Mouse (Mus musculus) fat pad, adult 2 months (tissue): Measurements from ENCODE around the gene Acvr1.
A peak's percentile ranks its signal among the peaks of the same experiment; 100 is the strongest.

Source experiments
- DNase-seq: peaks from one replicate; pipeline ENCODE4 v3.0.0-alpha.2; 2011; ENCODE audit warnings: low read depth, low spot score; ENCODE audit errors: extremely low read depth

The Acvr1 gene

DNA sequence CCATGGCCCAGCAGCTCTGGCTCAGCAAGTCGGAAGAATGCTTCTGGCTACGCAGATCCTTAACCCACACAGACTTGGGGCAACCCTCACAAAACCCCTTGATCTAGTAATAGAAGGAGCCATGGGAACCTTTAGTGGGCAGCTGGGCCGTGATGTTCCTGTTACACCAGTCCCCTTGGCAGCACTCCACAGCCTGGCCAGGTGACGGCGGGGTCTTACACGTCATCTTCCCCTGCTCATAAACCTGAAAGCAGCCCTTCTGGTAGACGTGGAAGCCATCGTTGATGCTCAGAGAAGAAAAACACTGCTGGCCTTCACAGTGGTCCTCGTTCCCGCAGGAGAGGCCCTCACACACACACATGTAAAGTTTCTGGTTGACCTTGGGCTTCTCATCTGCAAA, 87.4 kb downstream of the Acvr1 start:
- DNase-seq: no peak

DNA sequence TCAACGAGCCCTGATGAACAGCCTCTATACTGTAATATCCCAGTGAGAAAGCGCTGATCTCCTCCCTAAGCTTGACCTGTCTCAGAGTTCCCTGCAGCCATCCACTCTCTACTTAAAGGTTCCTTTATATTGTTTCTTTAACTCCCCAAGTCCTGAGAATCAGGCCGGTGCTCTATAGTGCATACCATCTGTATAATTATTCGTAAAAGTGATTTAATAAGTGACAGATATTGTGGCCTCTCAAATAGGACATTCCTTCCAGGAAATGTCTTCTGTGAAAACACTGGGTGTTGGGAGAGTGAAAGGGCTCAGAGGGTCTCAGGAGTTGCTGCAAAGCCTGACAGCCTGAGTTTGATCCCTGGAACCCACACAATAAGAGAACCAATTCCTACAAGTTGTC, 88.8 kb downstream of the Acvr1 start:
- no peak for DNase-seq

DNA sequence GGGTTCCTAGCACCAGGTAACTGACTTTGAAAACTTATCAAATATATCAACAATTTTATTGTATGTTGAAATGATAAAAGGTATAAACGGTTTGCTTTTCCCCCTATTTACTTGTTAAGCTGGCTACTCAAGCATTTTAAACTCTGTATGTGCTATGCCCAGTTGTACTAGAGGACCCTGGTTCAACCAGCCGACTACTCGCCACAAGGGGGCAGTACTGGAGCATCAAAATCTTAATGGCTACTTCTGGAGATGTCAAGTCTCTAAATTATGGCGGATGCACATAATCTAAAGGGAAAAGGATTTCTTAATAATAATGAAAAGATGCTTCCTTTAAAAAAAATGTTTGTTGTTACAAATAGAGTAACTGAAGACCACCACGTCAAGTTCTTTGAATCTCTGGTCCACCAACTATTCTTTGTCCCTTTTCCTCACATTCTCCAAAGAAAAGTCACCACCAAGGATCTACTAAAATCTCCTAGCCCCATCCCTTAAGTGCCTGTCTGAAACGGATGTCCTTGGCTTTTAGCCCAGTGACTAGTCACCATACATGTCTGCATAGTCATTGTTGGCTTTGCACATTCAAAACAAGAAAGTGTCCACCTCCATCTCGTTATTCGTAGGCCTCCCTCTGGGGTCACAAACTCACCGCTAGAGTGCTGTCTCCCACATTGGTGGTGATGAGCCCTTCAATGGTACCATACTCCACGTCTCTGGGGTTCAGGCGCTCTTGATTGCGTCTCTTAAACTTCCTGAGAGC, 89.8 kb downstream of the Acvr1 start:
- DNase-seq: no peak

DNA sequence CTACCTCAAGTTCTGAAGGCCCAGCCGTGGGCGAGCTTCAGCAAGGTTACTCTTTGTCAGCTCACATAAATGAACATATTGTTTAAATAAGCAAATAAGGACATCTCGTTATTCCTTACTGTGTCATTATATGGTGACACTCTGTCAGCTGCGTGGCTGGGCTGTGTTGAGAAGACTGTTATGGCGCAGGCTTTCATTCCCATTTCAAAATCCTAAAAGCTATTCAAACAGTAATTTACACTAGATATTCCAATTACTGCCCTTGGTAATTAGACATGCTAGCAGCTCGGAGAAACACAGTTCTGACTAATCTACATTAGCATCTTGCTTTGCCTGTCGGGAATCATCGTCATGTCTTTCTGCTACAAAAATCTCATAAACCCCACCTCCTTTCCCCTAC, 91.4 kb downstream of the Acvr1 start:
- DNase-seq: no peak

DNA sequence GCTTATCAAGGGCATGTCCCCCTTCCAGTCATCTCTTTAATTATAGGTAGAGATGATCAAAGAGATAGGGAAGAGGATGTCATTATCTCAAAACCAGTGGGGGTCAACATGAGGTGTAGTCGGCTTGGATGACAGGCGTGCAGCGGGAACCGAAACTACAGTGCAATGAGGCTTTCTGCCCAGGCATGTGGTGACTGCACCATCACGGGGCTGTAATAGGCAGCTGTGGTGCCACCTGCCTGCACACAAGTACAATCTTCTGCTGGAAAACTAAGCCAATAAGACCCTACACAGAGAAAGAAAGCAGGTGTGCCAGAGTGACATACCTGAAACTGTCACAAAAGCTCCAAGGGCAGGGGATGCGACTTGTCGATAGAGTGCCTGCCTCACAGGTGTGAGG, 96.7 kb downstream of the Acvr1 start:
- no peak for DNase-seq

DNA sequence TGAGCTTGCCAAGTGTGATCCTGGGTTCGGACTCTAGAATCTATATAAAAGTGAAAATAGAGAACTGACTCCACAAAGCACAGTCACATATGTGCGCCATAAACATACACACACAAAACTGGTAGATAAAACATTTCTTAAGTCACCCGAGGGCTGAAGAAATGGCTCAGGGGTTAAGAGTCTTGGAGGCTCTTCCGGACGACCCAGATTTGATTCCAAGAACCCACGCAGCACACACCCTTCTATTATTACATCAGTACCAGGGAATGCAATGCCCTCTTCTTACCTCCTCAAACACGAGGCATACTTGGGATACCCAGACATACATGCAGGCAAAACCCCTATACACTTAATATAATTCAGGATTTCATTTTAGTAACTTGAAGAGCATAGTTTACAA, 97.1 kb downstream of the Acvr1 start, which contains the start of gene Gm17409:
Gm17409 (plus strand) TSS at position 301 of the 400 bp plus-strand sequence.
- no peak for DNase-seq

DNA sequence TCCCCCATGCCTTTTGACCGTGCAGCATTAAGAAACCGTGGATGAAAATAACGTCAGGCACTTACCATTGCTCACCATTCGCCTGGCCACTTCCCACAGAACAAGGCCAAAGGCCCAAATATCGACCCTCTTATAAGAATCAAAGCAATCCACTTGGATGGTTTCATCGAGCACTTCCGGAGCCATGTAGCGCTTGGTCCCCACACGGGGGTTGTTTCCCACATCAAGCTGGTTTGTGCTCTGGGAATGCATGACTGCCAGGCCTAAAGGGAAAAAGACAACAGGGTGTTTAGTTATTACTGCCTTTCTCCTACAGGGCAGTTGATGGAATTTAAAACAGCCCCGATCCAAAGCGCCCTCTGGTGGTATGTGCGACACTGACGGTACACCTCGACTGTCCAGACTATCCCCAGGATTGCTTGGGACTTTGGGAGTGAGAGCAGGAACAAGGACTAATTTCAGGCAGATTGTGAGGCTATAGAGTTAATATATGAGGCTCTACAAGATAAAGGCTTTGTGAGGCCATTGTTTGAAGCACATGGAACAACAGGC, 108.1 kb downstream of the Acvr1 start:
- no peak for DNase-seq

DNA sequence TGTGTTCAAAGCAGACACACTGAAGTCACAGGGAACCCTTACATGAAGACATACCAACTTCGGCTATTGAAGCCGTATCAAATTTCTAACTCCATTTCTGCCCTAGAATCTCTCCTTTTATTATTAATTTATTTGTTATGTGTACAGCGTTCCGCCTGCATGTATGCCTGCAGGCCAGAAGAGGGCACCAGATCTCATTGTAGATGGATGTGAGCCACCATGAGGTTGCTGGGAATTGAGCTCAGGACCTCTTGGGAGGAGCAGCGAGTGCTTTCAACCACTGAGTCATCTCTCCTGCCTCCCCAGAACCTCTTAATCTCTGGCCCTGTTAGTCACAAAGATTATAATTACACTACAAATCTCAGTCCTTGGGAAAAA, 109.5 kb downstream of the Acvr1 start:
- DNase-seq: no peak

DNA sequence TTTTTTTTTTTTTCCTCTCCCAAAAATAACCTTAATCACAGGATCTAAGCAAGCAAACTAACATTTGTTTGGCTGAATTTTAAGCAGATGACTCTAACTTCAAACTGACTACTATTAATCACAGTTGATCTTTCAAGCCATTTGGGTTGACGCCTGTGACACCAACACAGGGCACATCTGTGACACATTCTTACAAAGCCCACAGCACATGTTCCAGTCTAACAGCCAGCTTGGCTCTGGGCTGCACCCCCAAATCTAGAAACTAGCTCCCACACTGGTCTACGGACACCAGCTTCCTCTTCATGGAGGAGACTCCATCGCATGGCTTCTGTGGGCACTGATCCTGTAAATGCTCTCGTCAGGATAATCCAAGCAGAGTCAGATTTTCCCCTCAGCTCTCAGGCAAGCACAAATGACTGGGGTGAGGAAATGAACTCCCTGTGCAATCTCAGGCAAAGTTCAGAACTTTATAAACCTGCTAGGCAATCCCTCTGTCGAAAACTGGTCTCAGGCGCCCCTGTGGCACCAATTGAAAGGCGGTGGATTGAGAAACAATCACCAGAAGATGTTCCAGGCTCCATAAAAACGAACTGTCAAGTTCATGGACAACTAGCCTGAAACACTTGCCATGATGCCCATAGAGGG, 110.0 kb downstream of the Acvr1 start:
- no peak for DNase-seq

DNA sequence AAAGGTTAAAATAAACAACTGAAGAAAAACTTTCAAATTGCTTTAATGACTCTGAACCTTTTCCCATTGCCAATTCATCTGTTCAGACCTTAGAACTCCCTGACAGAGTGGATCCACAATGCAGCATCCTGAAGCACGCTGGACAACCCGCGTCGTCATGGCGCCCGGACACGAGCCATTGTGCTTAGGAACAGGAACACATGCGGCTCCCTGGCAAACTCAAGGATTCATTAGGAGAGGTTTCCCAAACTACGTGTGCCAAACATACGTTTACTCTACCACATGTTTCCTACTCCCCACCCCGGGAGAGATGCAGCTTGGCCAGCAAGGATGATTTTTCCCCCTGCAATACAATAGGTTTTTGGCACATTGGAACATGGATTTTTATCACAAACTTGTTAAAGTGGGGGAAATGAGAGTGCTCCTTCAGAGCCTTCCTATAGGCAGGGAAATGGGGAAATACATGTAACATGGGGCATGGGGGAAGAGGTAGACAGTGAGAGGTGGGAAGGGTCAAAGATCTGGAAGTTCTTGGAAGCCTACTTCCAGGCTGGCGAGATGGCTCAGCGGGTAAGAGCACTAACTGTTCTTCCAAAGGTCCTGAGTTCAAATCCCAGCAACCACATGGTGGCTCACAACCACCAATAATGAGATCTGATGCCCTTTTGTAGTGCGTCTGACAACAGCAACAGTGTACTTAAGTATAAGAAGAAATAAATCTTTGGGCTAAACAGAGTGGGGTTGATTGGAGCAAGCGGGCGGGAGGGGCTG, 112.7 kb downstream of the Acvr1 start:
- DNase-seq: no peak

DNA sequence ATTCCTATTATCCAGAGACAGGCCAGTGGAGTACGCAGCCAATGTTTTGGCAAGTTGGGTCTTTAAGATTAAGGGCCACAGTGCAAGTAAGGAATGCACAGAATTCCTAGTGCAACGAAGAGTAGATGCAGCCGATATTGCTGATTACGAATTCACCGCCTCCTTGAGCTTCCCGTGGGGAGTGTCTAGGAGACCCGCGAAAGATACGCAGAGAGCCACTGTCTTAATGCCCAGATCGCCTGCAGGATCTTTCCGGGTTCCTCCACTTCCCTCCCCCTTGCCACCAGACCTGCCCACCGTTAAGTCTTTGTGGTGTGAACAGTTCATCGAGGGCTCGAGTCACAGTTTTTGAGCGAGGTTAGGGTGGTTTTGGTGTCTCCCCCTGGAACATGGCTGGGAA, 120.0 kb downstream of the Acvr1 start:
- DNase-seq: no peak

DNA sequence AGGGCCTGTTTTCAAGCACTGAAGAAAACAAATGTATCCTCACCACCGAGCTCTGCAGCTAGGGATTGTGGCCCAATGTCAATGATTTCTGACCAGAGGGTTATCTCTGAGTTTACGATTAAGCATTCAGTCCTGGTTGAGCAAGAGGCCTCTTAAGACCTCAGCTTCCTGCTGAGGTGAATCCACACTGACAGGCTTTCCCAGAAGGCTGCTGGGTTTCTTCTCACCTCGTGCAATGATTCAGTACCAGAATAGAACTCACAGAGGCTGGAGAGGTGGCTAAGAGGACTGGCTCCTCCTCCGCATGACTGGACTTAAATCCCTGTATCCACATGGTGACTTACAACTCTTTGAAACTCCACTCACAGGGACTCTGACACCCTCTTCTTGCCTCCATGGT, 123.8 kb downstream of the Acvr1 start:
- DNase-seq: no peak

DNA sequence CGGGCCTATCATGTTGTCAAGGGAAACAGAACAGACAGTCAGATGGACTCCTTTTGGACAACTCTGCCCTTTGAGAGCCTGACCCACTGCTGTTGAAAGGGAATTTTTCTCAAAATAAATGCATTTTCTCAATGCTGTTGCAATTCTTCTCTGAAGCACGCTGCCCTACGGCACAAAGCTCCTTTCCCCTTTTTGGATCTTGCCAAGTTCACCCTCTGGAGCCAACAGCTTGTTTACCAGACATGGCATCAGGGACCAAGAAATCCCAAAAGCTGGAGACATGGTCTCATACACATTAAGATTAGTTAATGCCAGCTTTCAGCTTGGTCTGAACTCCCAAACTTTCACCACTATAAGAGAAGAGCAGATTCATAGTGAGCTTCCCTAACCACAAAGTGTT, 130.0 kb downstream of the Acvr1 start:
- DNase-seq: no peak

DNA sequence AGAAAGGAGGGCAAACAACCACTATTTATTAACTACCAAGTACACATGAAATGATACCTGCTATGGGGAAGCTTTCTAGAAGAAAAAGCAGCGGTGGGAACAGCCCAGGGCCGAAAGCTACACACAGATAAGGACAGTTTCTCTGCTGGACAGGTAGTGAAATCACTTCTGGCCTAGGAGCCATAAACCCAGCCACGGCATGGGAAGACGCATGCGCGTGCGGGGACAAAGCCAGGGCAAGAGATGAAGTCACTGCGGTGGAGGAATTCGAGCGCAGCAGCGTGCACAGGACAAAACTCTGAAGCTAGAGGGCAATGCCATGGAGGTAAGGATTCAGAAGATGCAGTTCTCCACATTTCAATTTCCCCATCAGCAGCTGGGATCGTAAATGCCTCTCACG, 131.4 kb downstream of the Acvr1 start:
- DNase-seq: no peak

DNA sequence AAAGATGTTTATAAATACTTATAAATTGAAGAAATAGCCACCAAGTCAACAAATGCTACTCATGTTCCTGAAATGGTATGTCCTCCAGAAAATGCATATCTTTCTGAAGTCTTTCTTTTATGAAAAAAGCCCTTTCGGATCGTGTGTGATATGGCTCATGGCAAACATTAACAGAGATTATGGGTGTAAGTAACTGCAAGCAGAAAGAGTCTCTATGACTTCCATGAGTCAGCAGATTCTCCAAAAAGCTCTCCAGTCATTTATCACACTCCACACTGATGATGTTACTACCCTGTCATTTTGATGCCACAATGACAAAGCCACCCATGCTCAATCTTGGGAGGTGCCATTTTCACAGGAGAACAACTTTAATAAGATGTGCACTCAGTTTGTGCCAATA, 132.5 kb downstream of the Acvr1 start:
- no peak for DNase-seq

DNA sequence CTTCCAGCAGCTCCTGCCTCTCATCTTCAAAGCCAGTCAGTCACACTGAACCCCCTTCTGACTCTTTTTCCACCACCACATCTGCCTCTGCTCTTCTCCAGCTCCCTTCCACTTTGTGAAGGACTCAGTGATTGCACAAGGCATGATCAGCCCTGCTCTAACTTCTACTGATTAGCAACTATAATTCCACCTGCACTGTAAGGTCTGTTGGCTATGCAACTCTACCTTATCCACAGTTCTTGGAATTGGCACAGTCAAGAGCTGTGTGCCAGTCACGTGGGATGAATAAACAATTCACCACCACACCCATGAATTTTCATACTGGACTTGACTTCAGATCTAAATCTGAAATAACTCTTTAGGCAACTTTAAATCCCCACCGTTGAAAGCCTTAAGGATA, 133.6 kb downstream of the Acvr1 start:
- no peak for DNase-seq

DNA sequence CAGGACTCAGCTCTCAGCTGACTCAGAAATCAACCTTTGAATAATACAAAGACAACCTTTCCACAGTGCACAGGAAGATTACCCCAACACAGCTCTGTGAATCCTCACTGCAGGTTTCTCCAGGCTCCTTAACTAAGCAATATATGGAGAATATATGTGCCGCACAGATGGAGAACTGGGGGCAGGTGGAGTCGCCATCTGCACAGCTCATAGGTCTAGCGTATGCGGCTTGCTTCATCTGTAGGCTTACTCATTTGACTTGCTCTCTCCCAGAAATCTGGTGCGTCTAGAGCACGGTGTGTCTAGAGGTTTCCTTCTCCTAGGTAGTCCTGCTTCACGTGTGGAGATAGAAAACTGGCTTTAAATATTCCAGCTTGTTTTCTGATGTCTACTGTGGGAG, 134.7 kb downstream of the Acvr1 start:
- no peak for DNase-seq

DNA sequence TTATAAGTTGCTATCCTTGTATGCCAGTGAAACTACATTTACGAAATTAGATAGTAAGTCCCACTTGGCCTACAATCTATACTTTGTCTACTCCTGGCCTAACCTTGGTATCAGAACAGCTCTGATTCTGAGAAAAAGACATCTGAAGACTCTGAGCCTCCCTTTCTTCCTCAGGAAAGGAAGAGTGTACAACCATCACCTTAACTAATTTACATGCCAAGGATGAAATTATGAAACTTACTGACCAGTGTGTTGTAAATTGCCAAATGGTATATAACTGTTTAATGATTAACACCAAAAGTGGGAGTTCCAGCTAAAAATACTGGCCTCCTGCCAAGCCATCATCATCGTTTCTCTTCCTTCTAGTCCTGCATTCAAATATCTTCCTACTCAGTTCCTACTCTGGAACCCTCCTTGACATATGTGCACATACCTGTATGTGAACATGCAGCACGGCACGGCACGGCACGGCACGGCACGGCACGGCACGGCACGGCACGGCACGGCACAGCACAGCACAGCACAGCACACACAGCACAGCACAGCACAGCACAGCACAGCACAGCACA, 141.4 kb downstream of the Acvr1 start:
- no peak for DNase-seq

DNA sequence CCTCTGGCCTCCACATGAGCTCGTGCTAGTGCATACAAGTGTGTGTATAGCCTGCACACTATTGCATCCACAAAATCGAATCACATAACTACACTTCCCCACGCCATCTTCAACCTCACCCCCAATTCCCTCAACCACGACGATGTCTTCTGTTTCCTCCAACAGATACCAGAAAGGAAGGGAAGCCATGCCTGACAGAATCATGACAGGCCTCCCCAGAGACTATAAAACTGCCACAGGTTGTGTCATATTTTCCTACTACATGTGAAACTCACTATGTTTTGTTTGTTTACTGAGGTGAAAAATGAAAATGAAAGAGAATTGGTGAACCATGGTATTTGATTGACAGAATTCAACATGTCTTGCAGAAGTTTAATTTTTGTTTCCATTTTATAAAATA, 143.6 kb downstream of the Acvr1 start:
- DNase-seq: no peak

DNA sequence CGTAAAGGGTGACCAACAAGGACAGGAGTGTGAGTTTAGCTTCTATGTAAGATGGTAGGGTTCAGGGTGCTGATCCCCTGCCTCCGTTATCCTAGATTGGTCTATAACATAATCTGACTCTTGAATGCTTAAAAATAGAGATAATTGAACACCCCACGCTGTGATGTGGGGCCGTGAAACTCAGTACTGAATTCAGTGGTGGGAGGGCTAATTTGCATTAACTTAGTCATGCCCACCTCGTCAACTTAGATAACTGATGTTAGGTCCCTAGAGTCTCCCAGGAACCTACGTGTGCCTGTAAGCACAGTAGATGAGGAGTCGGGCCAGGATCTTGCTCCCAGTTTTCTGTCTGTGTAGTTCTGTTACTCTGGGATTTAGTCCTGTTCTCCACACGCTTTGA, 147.4 kb downstream of the Acvr1 start:
- no peak for DNase-seq

DNA sequence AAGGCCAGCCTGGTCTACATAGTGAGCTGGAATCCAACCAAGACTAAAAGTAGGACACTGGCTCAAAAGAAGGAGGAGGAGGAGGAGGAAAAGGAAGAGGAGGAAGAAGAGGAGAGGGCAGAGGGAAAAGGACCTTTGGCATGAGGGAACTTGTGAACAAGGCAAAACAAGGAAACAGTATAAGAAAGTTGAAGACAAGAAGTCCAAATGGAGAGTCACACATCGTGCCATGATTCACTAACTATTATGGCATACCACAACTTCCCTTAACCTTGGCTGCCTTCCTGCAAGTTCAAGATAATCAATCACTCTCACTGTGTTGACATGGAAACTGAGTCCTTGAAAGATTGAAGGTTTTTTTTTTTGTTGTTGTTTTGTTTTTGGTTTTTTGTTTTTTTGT, 148.8 kb downstream of the Acvr1 start:
- DNase-seq: no peak

DNA sequence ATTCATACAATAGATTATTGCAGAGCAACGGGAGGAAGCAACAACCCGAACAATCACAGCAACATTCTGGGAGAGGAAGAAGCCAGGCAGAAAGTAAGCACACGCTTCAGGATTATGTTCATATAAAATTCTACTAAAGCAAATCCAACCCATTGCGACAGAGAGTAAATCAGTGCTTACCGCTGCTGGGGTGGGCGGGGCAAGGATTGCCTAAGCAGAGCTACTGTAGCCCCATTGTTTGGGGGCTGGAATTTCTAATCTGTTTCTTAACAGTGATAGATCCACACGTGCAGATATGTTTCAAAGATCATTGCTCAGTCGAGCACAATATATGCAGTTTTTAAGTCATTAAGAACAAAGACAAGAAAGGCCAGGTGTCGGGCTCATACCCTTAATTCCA, 149.3 kb downstream of the Acvr1 start:
- peak; percentile 46 for DNase-seq
